11 mouse cellular contexts compared by ENCODE assay signal in the genomic region with DNA sequence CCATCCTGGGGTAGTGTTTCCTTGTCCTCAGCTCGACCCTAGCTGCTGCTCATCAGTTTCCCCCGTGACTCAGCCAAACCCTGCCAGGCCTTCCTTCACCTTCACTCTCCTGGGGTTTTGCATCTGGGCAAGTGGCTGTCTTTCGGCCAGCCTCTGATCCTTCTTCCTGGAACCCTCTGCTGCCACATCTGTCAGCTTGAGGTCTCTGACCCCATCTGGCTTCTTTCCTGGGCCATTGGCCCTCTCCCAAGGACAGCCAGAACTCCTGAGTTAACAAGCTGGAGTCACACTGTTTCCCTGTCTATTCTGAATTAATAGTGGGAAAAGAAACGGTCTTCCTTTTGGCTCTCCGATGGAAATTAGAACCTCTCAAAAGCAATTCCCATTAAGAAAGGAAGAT.
DNase-seq lines count a peak whose midpoint lies in the region; ATAC-seq and TF ChIP-seq lines count a peak whose summit lies in the region.
"Had no signal": no experiment of that assay in that cellular context is flagged by ENCODE, and none has a peak within 500 bp of the region (broad histone marks: within the 10 kb centered on the region; RNA-seq: fewer than 3 reads in every experiment).

No protein-coding gene starts in this region.

- H3K27ac ChIP-seq in cerebellum, adult 2 months (ENCODE audit: insufficient read depth, low read length) = no peak overlapping the region
- H3K27ac ChIP-seq: embryonic facial prominence, embryonic 12.5 days; macrophage had no signal

- ATAC-seq in cerebellum, adult (ENCODE audit: insufficient number of reproducible peaks, low FRiP score, low TSS enrichment) = no peak

- H3K4me1 ChIP-seq in cerebellum, adult 2 months (ENCODE audit: control insufficient read depth, insufficient read depth, low read length) = no peaks in the 10 kb centered on the region
- H3K4me1 ChIP-seq: embryonic facial prominence, embryonic 12.5 days had no signal

- H3K4me3 ChIP-seq in cerebellum, adult 2 months (replicated peaks; ENCODE audit: insufficient read depth, low read depth, low read length) = no peak overlapping the region
- H3K4me3 ChIP-seq: embryonic facial prominence, embryonic 12.5 days had no signal

- H3K27me3 ChIP-seq in cerebellum, adult 2 months (ENCODE audit: control insufficient read depth, insufficient read depth, low read length) = no peaks in the 10 kb centered on the region
- H3K27me3 ChIP-seq: embryonic facial prominence, embryonic 12.5 days had no signal

- 18% methylated on average over 5 of the region's 5 CpGs for WGBS in cerebellum, adult 2 months

- TF ChIP-seq CTCF in cerebellum, adult 2 months (IDR thresholded peaks at IDR 0.05; ENCODE audit: borderline replicate concordance, insufficient read depth, low read depth, low read length) = no peak

- TF ChIP-seq POLR2A in cerebellum, adult 2 months (IDR thresholded peaks at IDR 0.05; ENCODE audit: borderline replicate concordance, insufficient read depth, low read length) = no peak

- peak; percentile 7 to 21 for DNase-seq in cerebellum, adult 2 months
- DNase-seq in urinary bladder, postnatal 25 days (ENCODE audit: low spot score) = peak; percentile 2
- no peak for DNase-seq in urinary bladder, postnatal 10 days (ENCODE audit: low spot score)
- peak; percentile 25 to 37 for DNase-seq in kidney, postnatal 4 days
- DNase-seq in spleen, postnatal 36 days (ENCODE audit: low spot score in 2 of 2) = no peak
- DNase-seq in embryo, embryonic 10 days (ENCODE audit: low spot score) = no peak
- no peak for DNase-seq in spleen, postnatal 14 days (ENCODE audit: low spot score in 2 of 2)
- DNase-seq: thymus, postnatal 4 days had no signal

Comparison
In these comparisons a context has a peak if more than half of its experiments do, and no peak if none do; other contexts are left out.
1. DNase-seq: peak in cerebellum, adult 2 months (2 of 2), urinary bladder, postnatal 25 days (single experiment) and kidney, postnatal 4 days (2 of 2); none in urinary bladder, postnatal 10 days (single experiment), spleen, postnatal 36 days (0 of 2), embryo, embryonic 10 days (single experiment) and spleen, postnatal 14 days (0 of 2).